In genomic region chr7:99972912-99973311, GRCm38 (mm10) we compare ENCODE assay signal across 8 mouse cellular contexts. TPM values are rescaled to one million over a fixed set of nuclear protein-coding genes. Genes with fewer than 3 reads are reported as not detected.
"Had no signal": no experiment of that assay in that cellular context is flagged by ENCODE, and none has a peak within 500 bp of the region (broad histone marks: within the 10 kb centered on the region; RNA-seq: fewer than 3 reads in every experiment).

No protein-coding gene starts in this region.

RNA-seq across cellular contexts. Expression of gene Chrdl2, which starts 33.1 kb away (rescaled TPM):
- total RNA-seq: layer of hippocampus, adult 18-20 months; megakaryocyte, adult 5-6 weeks had no signal
- polyA plus RNA-seq: inflammation-experienced regulatory T-cells, adult 6 months; liver, embryonic 13.5 days; liver, embryonic 16.5 days; macrophage; midbrain, embryonic 14.5 days; thymus, postnatal 0 days had no signal
